Mouse (Mus musculus): Measurements from ENCODE around the gene Ablim2. TPM values are rescaled to one million over a fixed set of nuclear protein-coding genes. Genes with fewer than 3 reads are reported as not detected.

The Ablim2 gene
- polyA plus RNA-seq, 2 experiments, result 0.16 TPM; not detected in 1

GRCm38 (mm10) chr5:35787847-35788246 lies 30.2 kb downstream of the Ablim2 start:
- DNase-seq (ENCODE audit: low read depth in 3 of 3, low spot score in 3 of 3) (no peak), ATAC-seq (ENCODE audit: insufficient read depth) (no peak)
- no peak overlapping the region for H3K4me2 ChIP-seq (ENCODE audit: low read depth)
- H3K4me1 ChIP-seq (replicated peaks; ENCODE audit: control insufficient read depth in 2 of 2, insufficient read depth in 2 of 2, low read length in 1 of 2), result no peaks in the 10 kb centered on the region
- no peaks in the 10 kb centered on the region for H3K36me3 ChIP-seq (replicated peaks; ENCODE audit: control insufficient read depth, insufficient read depth, low read depth)
- no peaks in the 10 kb centered on the region for H3K27me3 ChIP-seq (ENCODE audit: control insufficient read depth, insufficient read depth, low read length)
- 71% methylated on average over 12 of the region's 12 CpGs for WGBS (ENCODE audit: insufficient replicate concordance)
- no peak overlapping the region for H3K27ac ChIP-seq
- no peak for TF ChIP-seq EP300 (IDR thresholded peaks at IDR 0.05; ENCODE audit: low read depth)
- TF ChIP-seq CTCF (IDR thresholded peaks at IDR 0.05; ENCODE audit: low read depth), result no peak
- no peaks in the 10 kb centered on the region for H3K9me3 ChIP-seq (ENCODE audit: control insufficient read depth, low read length)
- no peak overlapping the region for H3K4me3 ChIP-seq (ENCODE audit: insufficient read depth in 1 of 2, low read depth in 2 of 2, low read length in 2 of 2)
- no peak overlapping the region for H3K9ac ChIP-seq (replicated peaks)

- H3K27me3 ChIP-seq (ENCODE audit: control insufficient read depth, insufficient read depth, low read length), result no peaks in the 10 kb centered on the region
- no peak overlapping the region for H3K4me2 ChIP-seq (ENCODE audit: low read depth)
- no peak overlapping the region for H3K4me3 ChIP-seq (ENCODE audit: insufficient read depth in 1 of 2, low read depth in 2 of 2, low read length in 2 of 2)
- H3K4me1 ChIP-seq (replicated peaks; ENCODE audit: control insufficient read depth in 2 of 2, insufficient read depth in 2 of 2, low read length in 1 of 2), result no peaks in the 10 kb centered on the region
- 64% methylated on average over 6 of the region's 6 CpGs for WGBS (ENCODE audit: insufficient replicate concordance)
- no peak for TF ChIP-seq CTCF (IDR thresholded peaks at IDR 0.05; ENCODE audit: low read depth)
- H3K27ac ChIP-seq, result no peak overlapping the region
- H3K36me3 ChIP-seq (replicated peaks; ENCODE audit: control insufficient read depth, insufficient read depth, low read depth), result no peaks in the 10 kb centered on the region
- DNase-seq (ENCODE audit: low read depth in 3 of 3, low spot score in 3 of 3) (no peak), ATAC-seq (ENCODE audit: insufficient read depth) (no peak)
- H3K9me3 ChIP-seq (ENCODE audit: control insufficient read depth, low read length), result no peaks in the 10 kb centered on the region
- no peak overlapping the region for H3K9ac ChIP-seq (replicated peaks)
Observed at GRCm38 (mm10) chr5:35788719-35789118, 31.0 kb downstream of the Ablim2 start.

- Histone ChIP-seq H3K9me3 (ENCODE audit: control insufficient read depth, low read length) (no peaks in the 10 kb centered on the region), H3K4me1 (replicated peaks; ENCODE audit: control insufficient read depth in 2 of 2, insufficient read depth in 2 of 2, low read length in 1 of 2) (no peaks in the 10 kb centered on the region), H3K9ac (replicated peaks) (no peak overlapping the region), H3K27me3 (ENCODE audit: control insufficient read depth, insufficient read depth, low read length) (no peaks in the 10 kb centered on the region), H3K4me3 (ENCODE audit: insufficient read depth in 1 of 2, low read depth in 2 of 2, low read length in 2 of 2) (no peak overlapping the region), H3K27ac (no peak overlapping the region), H3K36me3 (replicated peaks; ENCODE audit: control insufficient read depth, insufficient read depth, low read depth) (no peaks in the 10 kb centered on the region), H3K4me2 (ENCODE audit: low read depth) (no peak overlapping the region)
- no peak for TF ChIP-seq CTCF (IDR thresholded peaks at IDR 0.05; ENCODE audit: low read depth)
- no peak for TF ChIP-seq EP300 (IDR thresholded peaks at IDR 0.05; ENCODE audit: low read depth)
- no peak for ATAC-seq (ENCODE audit: insufficient read depth)
- 24% methylated on average over 3 of the region's 3 CpGs for WGBS (ENCODE audit: insufficient replicate concordance)
- DNase-seq (ENCODE audit: low read depth in 3 of 3, low spot score in 3 of 3), result no peak
Observed at GRCm38 (mm10) chr5:35789697-35790096, 32.0 kb downstream of the Ablim2 start.

DNA sequence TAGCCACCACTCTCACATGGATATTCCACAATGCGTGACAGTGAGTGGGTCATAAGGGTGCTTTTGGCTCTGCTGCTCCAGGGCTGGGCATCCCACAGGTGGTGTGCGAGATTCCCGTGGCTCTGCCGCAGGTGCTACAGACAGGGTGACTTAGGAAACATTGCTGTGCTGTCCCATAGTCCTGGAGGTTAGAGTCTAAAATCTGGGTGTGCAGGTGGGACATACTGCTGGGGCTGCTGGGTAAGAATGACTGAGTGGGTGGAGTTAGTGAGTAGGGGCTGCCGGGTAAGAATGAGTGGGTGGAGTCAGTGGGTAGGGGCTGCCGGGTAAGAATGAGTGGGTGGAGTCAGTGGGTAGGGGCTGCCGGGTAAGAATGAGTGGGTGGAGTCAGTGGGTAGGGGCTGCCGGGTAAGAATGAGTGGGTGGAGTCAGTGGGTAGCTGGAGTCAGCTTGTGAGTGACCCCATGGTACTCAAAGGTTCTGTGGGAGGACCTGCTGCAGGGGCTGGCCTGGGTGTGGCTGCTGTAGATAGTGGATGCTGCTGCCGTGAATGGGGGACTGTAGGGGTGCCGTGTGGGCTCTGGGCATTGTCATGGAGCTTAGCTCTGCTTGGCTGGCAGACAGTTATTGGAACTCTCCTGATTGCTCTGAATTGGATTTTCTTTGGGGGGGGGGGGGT lies 32.8 kb downstream of the Ablim2 start:
- Histone ChIP-seq H3K4me1 (replicated peaks; ENCODE audit: control insufficient read depth in 2 of 2, insufficient read depth in 2 of 2, low read length in 1 of 2) (no peaks in the 10 kb centered on the region), H3K27me3 (ENCODE audit: control insufficient read depth, insufficient read depth, low read length) (no peaks in the 10 kb centered on the region), H3K4me3 (ENCODE audit: insufficient read depth in 1 of 2, low read depth in 2 of 2, low read length in 2 of 2) (no peak overlapping the region), H3K9ac (replicated peaks) (no peak overlapping the region), H3K4me2 (ENCODE audit: low read depth) (no peak overlapping the region), H3K9me3 (ENCODE audit: control insufficient read depth, low read length) (no peaks in the 10 kb centered on the region), H3K36me3 (replicated peaks; ENCODE audit: control insufficient read depth, insufficient read depth, low read depth) (no peaks in the 10 kb centered on the region), H3K27ac (no peak overlapping the region)
- ATAC-seq (ENCODE audit: insufficient read depth) (no peak), DNase-seq (ENCODE audit: low read depth in 3 of 3, low spot score in 3 of 3) (no peak)
- no peak for TF ChIP-seq CTCF (IDR thresholded peaks at IDR 0.05; ENCODE audit: low read depth)
- TF ChIP-seq EP300 (IDR thresholded peaks at IDR 0.05; ENCODE audit: low read depth), result no peak
- 25% methylated on average over 10 of the region's 10 CpGs for WGBS (ENCODE audit: insufficient replicate concordance)

DNA sequence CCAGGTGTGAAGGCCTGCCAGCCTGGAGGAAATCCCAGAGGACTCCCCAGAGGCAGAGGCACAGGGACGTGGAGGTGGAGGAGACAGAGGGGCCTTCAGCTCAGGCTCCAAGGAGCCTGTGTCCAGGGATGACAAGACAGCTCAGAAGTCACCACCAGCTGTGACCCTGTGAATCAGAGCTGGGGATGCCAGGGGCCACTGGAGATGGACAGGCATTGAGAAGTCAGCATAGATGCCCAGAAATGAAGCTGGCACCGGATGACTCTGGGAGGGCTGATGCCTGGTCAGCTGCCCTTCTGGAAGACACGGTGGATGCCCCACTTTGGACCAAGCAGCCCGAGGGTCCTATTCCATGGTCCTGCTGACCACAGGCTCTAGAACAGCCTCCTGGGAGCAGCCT lies 36.3 kb downstream of the Ablim2 start:
- Histone ChIP-seq H3K4me2 (ENCODE audit: low read depth) (no peak overlapping the region), H3K27ac (no peak overlapping the region), H3K4me3 (ENCODE audit: insufficient read depth in 1 of 2, low read depth in 2 of 2, low read length in 2 of 2) (no peak overlapping the region), H3K27me3 (ENCODE audit: control insufficient read depth, insufficient read depth, low read length) (no peaks in the 10 kb centered on the region), H3K4me1 (replicated peaks; ENCODE audit: control insufficient read depth in 2 of 2, insufficient read depth in 2 of 2, low read length in 1 of 2) (no peaks in the 10 kb centered on the region), H3K9me3 (ENCODE audit: control insufficient read depth, low read length) (no peaks in the 10 kb centered on the region), H3K36me3 (replicated peaks; ENCODE audit: control insufficient read depth, insufficient read depth, low read depth) (no peaks in the 10 kb centered on the region), H3K9ac (replicated peaks) (no peak overlapping the region)
- 57% methylated on average over 4 of the region's 4 CpGs for WGBS (ENCODE audit: insufficient replicate concordance)
- DNase-seq (ENCODE audit: low read depth in 3 of 3, low spot score in 3 of 3) (no peak), ATAC-seq (ENCODE audit: insufficient read depth) (no peak)
- no peak for TF ChIP-seq EP300 (IDR thresholded peaks at IDR 0.05; ENCODE audit: low read depth)
- no peak for TF ChIP-seq CTCF (IDR thresholded peaks at IDR 0.05; ENCODE audit: low read depth)

Data from liver, embryonic 14.5 days (tissue).